Mouse (Mus musculus) right cerebral cortex, postnatal 4 days (tissue): ENCODE measurements around the gene Nr2e3.
"Not testable (repeated sequence)": the region's sequence is repeated elsewhere in the genome, so short reads cannot be mapped to it uniquely, and the experiment has no call there.

Experiments used
- DNase-seq: peaks from one replicate; pipeline ENCODE4 v3.0.0-alpha.2; 2022

Gene Nr2e3

GRCm38 (mm10) chr9:59949511-59949910 lies 10.9 kb downstream of the Nr2e3 start:
- no peak for DNase-seq

DNA sequence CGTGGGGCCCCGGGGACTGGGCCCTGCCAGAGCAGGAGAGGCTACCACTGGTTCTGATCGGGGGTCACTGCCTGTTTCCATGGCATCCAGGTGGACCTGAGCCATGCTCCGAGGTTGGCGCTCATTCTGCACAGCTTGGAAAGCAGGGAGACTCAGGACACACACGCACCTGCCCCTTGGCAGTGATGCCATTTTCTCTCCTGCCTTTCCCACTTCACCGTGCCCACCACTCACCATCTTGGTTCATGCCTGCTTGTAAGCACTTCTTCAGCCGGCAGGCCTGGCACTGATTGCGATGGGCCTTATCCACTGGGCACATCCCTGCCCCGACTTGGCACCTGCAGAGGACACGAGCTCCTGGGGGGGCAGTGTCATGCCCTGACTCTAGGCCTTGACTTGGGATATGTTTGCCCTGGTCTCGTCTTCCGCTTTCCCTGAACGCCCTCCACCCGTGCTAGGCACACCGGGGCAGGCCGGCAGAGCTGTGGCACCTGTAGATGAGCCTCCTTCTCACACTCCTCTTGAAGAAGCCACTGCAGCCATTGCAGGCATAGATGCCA lies 11.7 kb downstream of the Nr2e3 start:
- no peak for DNase-seq

DNA sequence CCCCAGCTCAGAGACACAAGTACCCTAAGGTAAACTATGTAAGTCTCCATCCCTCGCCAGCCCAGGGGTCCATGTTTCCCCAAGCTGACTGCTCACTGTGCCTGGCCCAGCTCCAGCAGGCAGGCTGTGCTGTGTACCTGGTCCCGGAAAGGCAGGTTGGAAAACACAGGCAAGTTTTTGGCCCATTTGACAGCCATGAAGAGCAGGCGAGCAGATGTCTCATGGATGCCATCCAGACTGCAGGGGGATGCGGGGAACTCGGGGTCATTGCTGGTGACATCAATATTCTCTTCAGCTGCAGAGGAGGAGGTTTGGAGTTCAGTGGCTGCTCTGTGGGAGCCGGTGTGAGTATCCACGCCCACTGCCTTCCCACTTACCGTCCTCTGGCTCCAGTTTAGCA lies 12.2 kb downstream of the Nr2e3 start:
- DNase-seq = no peak

DNA sequence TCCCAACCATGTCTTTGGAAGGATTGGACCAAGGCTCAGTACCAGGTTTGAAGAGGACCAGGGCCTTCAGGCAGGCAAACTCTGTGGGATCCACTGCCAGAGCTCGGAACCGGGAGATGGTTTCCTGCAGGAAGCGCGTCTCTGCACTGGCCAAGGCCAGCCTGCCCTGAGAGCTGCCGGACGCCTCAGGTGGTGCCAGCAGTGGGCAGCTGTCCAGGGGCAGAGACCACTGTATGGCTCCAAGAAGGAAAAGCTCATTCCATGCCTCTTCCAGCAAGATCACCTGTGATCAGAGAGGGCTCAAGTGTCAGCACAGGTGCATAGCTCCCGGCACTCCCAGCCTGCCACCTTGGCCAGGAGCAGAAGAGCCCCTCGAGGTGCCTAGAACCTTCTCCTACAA lies 13.2 kb downstream of the Nr2e3 start:
- DNase-seq = no peak

DNA sequence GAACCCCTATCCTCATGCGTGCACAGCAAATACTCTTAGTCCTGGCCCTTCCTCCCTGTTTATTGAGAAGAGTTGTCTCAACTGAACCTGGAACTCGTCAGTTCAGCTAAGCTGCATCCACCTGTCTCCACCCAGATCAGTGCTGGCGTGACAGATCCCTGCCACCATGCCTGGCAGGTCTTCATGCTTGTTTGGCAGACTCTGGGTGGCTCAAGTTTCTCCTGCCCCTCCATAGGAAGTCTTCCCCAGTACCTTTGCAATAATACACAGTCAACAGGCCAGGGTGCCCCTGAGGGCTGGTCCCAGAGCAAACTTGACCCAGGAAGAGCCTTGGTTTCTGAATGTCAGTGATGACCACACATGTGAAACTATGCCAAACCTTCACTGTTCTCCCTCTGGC lies 15.2 kb downstream of the Nr2e3 start:
- DNase-seq = no peak

DNA sequence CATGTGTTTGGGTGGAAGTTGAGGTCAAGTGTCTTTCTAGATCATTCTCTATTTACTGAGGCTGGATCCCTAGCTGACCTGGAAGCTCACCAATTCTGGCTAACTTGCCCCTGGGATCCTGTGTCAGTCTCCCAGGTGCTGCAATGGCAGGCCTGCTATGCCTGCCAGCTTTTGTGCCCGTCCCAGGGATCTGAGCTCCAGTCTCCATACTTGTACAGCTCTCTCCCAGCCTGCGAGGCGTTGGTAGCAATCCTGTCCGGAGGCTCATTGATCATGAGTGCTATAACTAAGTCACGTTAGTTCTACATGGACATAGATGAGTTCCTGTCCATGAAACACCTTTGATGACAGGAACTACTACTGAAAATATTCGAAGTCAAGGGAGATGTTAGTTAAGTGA lies 16.6 kb downstream of the Nr2e3 start:
- DNase-seq = no peak

GRCm38 (mm10) chr9:59942501-59943085 lies 17.9 kb downstream of the Nr2e3 start:
- DNase-seq = no peak

DNA sequence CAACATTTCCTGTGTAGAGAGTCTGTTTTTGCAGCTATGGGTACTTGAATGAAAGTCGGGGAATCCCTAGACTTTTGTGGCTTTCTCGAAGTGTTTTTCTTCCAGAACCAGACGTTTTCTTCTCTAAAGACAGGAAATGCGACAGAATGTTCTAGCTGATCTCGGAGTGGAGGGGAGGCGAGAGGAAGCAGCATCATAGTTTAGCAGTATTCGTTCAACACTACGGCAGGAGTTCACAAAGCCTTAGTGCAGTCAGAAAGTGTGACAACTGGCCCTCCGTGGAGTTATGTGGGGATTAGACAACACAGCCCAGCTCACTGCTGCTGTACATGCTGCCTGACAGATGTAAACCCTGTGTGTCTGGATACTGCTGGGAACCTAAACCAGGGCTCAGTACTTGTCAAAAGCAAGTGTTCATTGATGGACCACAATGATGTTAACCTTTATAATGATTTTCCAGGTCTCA lies 18.5 kb downstream of the Nr2e3 start:
- DNase-seq = no peak

- DNase-seq = no peak
Observed at GRCm38 (mm10) chr9:59940913-59941884, 19.3 kb downstream of the Nr2e3 start.

GRCm38 (mm10) chr9:59939691-59940090 lies 20.8 kb downstream of the Nr2e3 start:
- no peak for DNase-seq

DNA sequence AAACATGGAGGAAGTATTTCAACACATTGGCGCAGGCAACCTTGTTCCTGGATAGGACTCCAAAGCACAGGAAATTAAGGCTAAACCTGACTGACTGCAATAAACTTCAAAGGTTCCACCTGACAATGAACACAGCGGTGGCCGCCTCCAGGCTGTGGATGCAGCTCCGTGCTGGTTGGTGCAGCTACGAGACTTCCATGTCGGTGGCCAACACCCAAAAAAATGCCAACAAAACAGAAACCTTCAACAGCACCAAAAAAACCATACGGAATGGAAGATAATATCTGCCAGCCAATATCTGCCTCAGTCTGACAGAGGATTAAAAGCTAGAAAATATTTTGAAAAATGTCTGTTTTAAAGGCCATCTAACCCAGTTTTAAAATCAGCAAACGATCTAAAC lies 21.9 kb downstream of the Nr2e3 start:
- DNase-seq = no peak

GRCm38 (mm10) chr9:59935866-59936265 lies 24.6 kb downstream of the Nr2e3 start:
- not testable (repeated sequence) for DNase-seq

- no peak for DNase-seq
Observed at GRCm38 (mm10) chr9:59930248-59930647, 30.2 kb downstream of the Nr2e3 start.

DNA sequence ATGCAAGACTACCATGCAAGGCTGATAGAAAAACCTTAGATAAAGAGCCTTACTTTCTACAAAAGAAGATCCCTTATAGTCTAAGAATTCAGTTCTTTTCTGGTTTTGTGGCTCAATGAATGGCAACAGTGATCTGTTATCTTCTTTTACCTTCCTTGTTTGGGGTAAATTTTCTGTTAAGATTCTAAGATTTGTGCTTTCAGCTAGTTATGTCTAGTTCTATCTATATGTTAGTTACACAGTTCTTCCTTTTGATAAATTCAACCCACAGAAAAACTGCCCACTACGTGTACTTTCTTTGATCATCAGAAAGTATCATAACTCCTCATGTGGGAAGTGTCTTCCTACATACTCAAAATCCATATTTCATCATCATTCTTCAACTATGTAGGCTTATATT lies 45.7 kb downstream of the Nr2e3 start:
- no peak for DNase-seq

DNA sequence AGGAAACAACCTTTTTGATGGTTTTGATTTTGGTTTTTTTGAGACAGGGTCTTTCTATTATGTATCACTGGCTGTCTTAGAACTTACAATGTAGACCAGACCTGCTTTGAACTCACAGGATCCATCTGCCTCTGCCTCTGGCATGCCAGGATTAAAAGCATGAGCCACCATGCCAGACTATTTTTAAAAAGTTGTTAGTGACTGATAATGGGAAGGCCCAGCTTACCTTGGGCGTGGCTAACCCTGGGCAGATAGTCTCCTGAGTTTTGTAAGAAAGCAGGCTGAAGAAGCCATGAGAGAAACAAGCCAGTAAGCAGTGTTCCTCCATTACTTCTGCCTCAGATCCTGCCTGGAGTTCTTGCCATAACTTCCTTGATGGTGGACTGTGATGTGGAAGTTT lies 57.1 kb downstream of the Nr2e3 start:
- no peak for DNase-seq
